Mouse (Mus musculus) hindbrain, embryonic 14.5 days (tissue): Measurements from ENCODE around the gene Rpl31. TPM values are rescaled to one million over a fixed set of nuclear protein-coding genes. Genes with fewer than 3 reads are reported as not detected.

Source experiments
- ATAC-seq: fragments of 200-750 bp; cut with Nextera tagmentation; 2 replicates; pipeline ENCODE4 v1.8.0; 2017; ENCODE audit warnings: moderate number of reproducible peaks, mild to moderate bottlenecking, moderate TSS enrichment, moderate library complexity; ENCODE audit not compliant: low FRiP score
- DNase-seq: peaks from one replicate; pipeline ENCODE4 v3.0.0-alpha.2; 2015; ENCODE audit warnings: low spot score
- H3K27ac ChIP-seq: fragments of 300-500 bp; sonication (generic); 2 replicates; pipeline ENCODE4 v1.5.1; 2014; ENCODE audit warnings: mild to moderate bottlenecking, moderate library complexity
- H3K27me3 ChIP-seq: fragments of 300-500 bp; sonication (generic); 2 replicates; pipeline ENCODE4 v1.6.1; 2014; ENCODE audit warnings: mild to moderate bottlenecking, low read length, mixed read lengths; ENCODE audit not compliant: control insufficient read depth, insufficient read depth
- H3K36me3 ChIP-seq: fragments of 300-500 bp; sonication (generic); replicated peaks from 2 replicates; pipeline ENCODE4 v1.6.1; 2014; ENCODE audit not compliant: control insufficient read depth, insufficient read depth
- H3K4me1 ChIP-seq: fragments of 300-500 bp; sonication (generic); replicated peaks from 2 replicates; pipeline ENCODE4 v1.6.1; 2014; ENCODE audit warnings: antibody characterized with exemption, low read length, mixed read lengths; ENCODE audit not compliant: control insufficient read depth, insufficient read depth
- H3K4me2 ChIP-seq: fragments of 300-500 bp; sonication (generic); replicated peaks from 2 replicates; pipeline ENCODE4 v1.6.1; 2014; ENCODE audit warnings: mild to moderate bottlenecking, moderate library complexity
- H3K4me3 ChIP-seq: fragments of 300-500 bp; sonication (generic); replicated peaks from 2 replicates; pipeline ENCODE4 v1.5.1; 2014; ENCODE audit warnings: mild to moderate bottlenecking, low read length
- H3K9ac ChIP-seq: fragments of 300-500 bp; sonication (generic); 2 replicates; pipeline ENCODE4 v1.6.1; 2014
- H3K9me3 ChIP-seq: fragments of 300-500 bp; sonication (generic); 2 replicates; pipeline ENCODE4 v1.6.1; 2016; ENCODE audit warnings: low read length; ENCODE audit not compliant: control insufficient read depth
- WGBS: fragments of 180-500 bp; shearing (Covaris S2); extraction: QIAGEN DNeasy Blood & Tissue Kit; methylation state at CpG from one replicate; pipeline ENCODE4 v1.1.7; 2014; 5-methylcytosine and 5-hydroxymethylcytosine counted together
- polyA plus RNA-seq: library from polyadenylated mRNA; unstranded; fragments of >200 nt; fragmentation: Nextera tagmentation; extraction: Ambion mirVana; gene quantifications from 2 replicates; pipeline ENCODE4 v1.2.1, GENCODE M21; 2014

Rpl31 gene
- polyA plus RNA-seq, 1 experiment from 2014 or later: 445 TPM

DNA sequence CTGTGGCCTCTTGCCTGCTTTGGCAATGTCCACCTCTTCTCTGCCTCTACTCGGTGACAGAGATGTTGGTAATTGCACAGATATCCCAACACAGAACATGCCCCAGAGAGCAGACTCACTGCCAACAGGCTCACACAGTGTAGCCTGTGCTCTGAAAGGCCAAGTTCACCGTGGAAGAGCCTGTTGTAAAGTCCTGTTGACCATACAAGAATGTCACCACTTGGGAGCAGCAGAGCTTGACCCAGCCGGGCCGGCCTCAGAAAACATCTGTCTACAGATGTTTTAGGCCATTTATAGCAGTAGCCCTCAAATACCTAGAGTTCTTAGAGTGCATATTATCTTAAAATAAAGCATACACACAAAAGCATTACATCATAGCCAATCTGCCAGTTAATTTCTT lies 39.5 kb downstream of the Rpl31 start:
- Histone ChIP-seq H3K9ac (no peak overlapping the region), H3K4me1 (no peaks in the 10 kb centered on the region), H3K4me2 (no peak overlapping the region), H3K4me3 (no peak overlapping the region), H3K27me3 (no peaks in the 10 kb centered on the region), H3K9me3 (no peaks in the 10 kb centered on the region), H3K27ac (no peak overlapping the region), H3K36me3 (no peaks in the 10 kb centered on the region)
- 84% methylated on average over 4 of the region's 4 CpGs for WGBS
- ATAC-seq: no peak
- no peak for DNase-seq

- no peaks in the 10 kb centered on the region for H3K36me3 ChIP-seq
- H3K9me3 ChIP-seq: no peaks in the 10 kb centered on the region
- H3K27ac ChIP-seq: no peak overlapping the region
- H3K4me1 ChIP-seq: no peaks in the 10 kb centered on the region
- 93% methylated on average over 6 of the region's 6 CpGs for WGBS
- ATAC-seq (no peak), DNase-seq (no peak)
- H3K9ac ChIP-seq: no peak overlapping the region
- H3K27me3 ChIP-seq: no peaks in the 10 kb centered on the region
- H3K4me2 ChIP-seq: no peak overlapping the region
- H3K4me3 ChIP-seq: no peak overlapping the region
Measured at GRCm38 (mm10) chr1:39408123-39408522, 40.5 kb downstream of the Rpl31 start.

DNA sequence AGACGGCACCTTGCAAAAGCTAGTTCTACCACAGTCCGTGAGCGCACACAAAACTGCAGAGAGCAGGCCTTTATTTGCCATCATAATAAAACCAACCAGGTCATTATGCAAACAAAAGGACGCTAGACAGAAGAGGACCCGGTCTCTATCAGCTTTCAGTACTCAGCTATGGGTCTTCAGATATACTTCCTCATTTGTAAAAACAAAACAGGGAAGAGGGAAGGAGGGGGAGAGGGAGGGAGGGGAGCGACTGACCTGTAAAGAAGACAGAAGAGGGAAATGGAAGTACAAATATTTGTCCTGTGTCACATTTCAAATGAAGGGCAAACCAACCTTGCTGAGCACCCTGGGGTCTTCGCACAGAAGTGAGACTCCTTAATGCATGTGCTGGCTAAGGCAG lies 41.0 kb downstream of the Rpl31 start:
- no peak overlapping the region for H3K9ac ChIP-seq

DNA sequence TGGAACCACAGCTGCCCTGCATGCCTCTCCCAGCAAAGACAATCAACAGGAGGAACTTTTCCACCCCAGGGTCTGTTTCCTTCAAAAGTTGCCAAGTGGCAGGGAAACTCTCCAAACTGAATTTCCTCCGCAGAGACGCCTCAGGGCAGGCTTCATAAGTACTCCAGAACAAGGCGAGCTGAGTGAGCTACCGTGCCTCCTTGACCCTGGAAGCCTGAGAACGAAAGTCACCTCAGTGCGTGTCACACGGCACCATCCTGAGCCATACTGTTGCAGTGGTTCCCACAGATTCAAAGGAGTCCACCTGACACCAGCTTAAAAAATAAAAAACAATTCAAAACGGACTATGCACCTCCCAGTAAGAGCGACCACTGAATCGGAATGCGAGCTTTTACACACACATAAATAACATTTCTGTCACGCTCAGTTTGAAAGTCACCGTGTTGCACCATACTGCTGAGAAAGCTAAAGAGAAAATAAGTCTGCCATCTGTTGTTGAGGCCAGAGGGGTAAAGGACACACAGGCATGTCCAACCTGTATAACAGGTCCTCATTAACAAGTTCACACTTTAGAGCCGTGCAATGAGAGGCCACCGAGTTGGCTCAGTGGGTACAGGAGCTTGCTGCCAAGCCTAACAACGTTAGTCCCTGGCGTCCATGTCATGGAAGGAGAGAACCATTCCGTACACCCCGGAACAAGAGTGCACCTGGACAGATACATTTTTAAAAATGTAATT lies 42.6 kb downstream of the Rpl31 start:
- WGBS: 78% methylated on average over 19 of the region's 19 CpGs
- H3K9me3 ChIP-seq: no peaks in the 10 kb centered on the region
- H3K4me2 ChIP-seq: no peak overlapping the region
- no peak for DNase-seq
- no peak overlapping the region for H3K9ac ChIP-seq
- H3K36me3 ChIP-seq: no peaks in the 10 kb centered on the region
- H3K4me3 ChIP-seq: no peak overlapping the region
- H3K4me1 ChIP-seq: no peaks in the 10 kb centered on the region
- no peak overlapping the region for H3K27ac ChIP-seq
- no peak for ATAC-seq
- H3K27me3 ChIP-seq: no peaks in the 10 kb centered on the region

More for the DNA sequence above, 41.0 kb downstream of the Rpl31 start:
- Histone ChIP-seq H3K27me3 (no peaks in the 10 kb centered on the region), H3K36me3 (no peaks in the 10 kb centered on the region), H3K4me1 (no peaks in the 10 kb centered on the region), H3K4me2 (no peak overlapping the region), H3K27ac (no peak overlapping the region), H3K9me3 (no peaks in the 10 kb centered on the region), H3K4me3 (no peak overlapping the region)
- 71% methylated on average over 7 of the region's 7 CpGs for WGBS
- ATAC-seq (no peak), DNase-seq (no peak)

- Histone ChIP-seq H3K27ac (no peak overlapping the region), H3K27me3 (no peaks in the 10 kb centered on the region), H3K4me3 (no peak overlapping the region), H3K9ac (no peak overlapping the region), H3K36me3 (no peaks in the 10 kb centered on the region), H3K4me1 (no peaks in the 10 kb centered on the region), H3K4me2 (no peak overlapping the region), H3K9me3 (no peaks in the 10 kb centered on the region)
- 44% methylated on average over 12 of the region's 12 CpGs for WGBS
- ATAC-seq (no peak), DNase-seq (no peak)
Measured at GRCm38 (mm10) chr1:39417817-39418216, 50.2 kb downstream of the Rpl31 start.

- H3K4me2 ChIP-seq: no peak overlapping the region
- H3K4me3 ChIP-seq: no peak overlapping the region
- no peaks in the 10 kb centered on the region for H3K9me3 ChIP-seq
- no peaks in the 10 kb centered on the region for H3K36me3 ChIP-seq
- H3K4me1 ChIP-seq: no peaks in the 10 kb centered on the region
- no peak overlapping the region for H3K27ac ChIP-seq
- DNase-seq: no peak
- 86% methylated on average over 9 of the region's 9 CpGs for WGBS
- ATAC-seq: no peak
- no peak overlapping the region for H3K9ac ChIP-seq
- H3K27me3 ChIP-seq: no peaks in the 10 kb centered on the region
Measured at GRCm38 (mm10) chr1:39418852-39419251, 51.2 kb downstream of the Rpl31 start.

GRCm38 (mm10) chr1:39420987-39421386 lies 53.3 kb downstream of the Rpl31 start:
- no peaks in the 10 kb centered on the region for H3K36me3 ChIP-seq
- H3K9ac ChIP-seq: no peak overlapping the region
- 87% methylated on average over 6 of the region's 6 CpGs for WGBS

More at GRCm38 (mm10) chr1:39420987-39421386, 53.3 kb downstream of the Rpl31 start:
- no peak overlapping the region for H3K4me3 ChIP-seq
- no peak overlapping the region for H3K27ac ChIP-seq
- H3K4me1 ChIP-seq: no peaks in the 10 kb centered on the region
- DNase-seq: no peak
- H3K4me2 ChIP-seq: no peak overlapping the region
- no peaks in the 10 kb centered on the region for H3K27me3 ChIP-seq
- no peaks in the 10 kb centered on the region for H3K9me3 ChIP-seq
- no peak for ATAC-seq

Other genes with a start within 250 kb of the Rpl31 start
- gene Npas2, start 174.1 kb upstream of the Rpl31 start, polyA plus RNA-seq: 0.60 and 1.2 TPM in 2 replicates
- gene Tbc1d8, start 110.9 kb downstream of the Rpl31 start, polyA plus RNA-seq: 10.0 and 11.6 TPM in 2 replicates
- 17.7 and 18.4 TPM in 2 replicates for gene Cnot11, start 167.2 kb downstream of the Rpl31 start, polyA plus RNA-seq
- 26.9 and 28.9 TPM in 2 replicates for gene Rnf149, start 209.6 kb downstream of the Rpl31 start, polyA plus RNA-seq